Mouse (Mus musculus) midbrain, embryonic 10.5 days (tissue): ENCODE data around the gene Olfr39. TPM values are rescaled to one million over a fixed set of nuclear protein-coding genes. Genes with fewer than 3 reads are reported as not detected.
"Not testable (repeated sequence)": the region's sequence is repeated elsewhere in the genome, so short reads cannot be mapped to it uniquely, and the experiment has no call there.

Experiments used
- DNase-seq: peaks from one replicate; pipeline ENCODE4 v3.0.0-alpha.2; 2017; ENCODE audit warnings: low spot score
- H3K27ac ChIP-seq: fragments of 300-500 bp; sonication (generic); replicated peaks from 2 replicates; pipeline ENCODE4 v1.5.1; 2016; ENCODE audit warnings: mild to moderate bottlenecking
- H3K27me3 ChIP-seq: fragments of 300-500 bp; sonication (generic); 2 replicates; pipeline ENCODE4 v1.6.1; 2016; ENCODE audit warnings: low read depth, mild to moderate bottlenecking; ENCODE audit not compliant: poor library complexity, severe bottlenecking
- H3K36me3 ChIP-seq: fragments of 300-500 bp; sonication (generic); 2 replicates; pipeline ENCODE4 v1.6.1; 2016; ENCODE audit warnings: mild to moderate bottlenecking, moderate library complexity
- H3K4me1 ChIP-seq: fragments of 300-500 bp; sonication (generic); 2 replicates; pipeline ENCODE4 v1.6.1; 2016
- H3K4me3 ChIP-seq: fragments of 300-500 bp; sonication (generic); 2 replicates; pipeline ENCODE4 v1.5.1; 2016; ENCODE audit warnings: mild to moderate bottlenecking, moderate library complexity
- H3K9me3 ChIP-seq: fragments of 300-500 bp; sonication (generic); replicated peaks from 2 replicates; pipeline ENCODE4 v1.6.1; 2016; ENCODE audit warnings: mild to moderate bottlenecking
- WGBS: fragments of 180-500 bp; shearing (Covaris S2); methylation state at CpG from one replicate; pipeline ENCODE4 v1.1.7; 2016; 5-methylcytosine and 5-hydroxymethylcytosine counted together
- polyA plus RNA-seq: library from polyadenylated mRNA; unstranded; fragments of >200 nt; fragmentation: Nextera tagmentation; extraction: Ambion mirVana; gene quantifications from 2 replicates; pipeline ENCODE4 v1.2.1, GENCODE M21; 2016

Gene Olfr39
- not detected in 2 replicates for polyA plus RNA-seq

DNA sequence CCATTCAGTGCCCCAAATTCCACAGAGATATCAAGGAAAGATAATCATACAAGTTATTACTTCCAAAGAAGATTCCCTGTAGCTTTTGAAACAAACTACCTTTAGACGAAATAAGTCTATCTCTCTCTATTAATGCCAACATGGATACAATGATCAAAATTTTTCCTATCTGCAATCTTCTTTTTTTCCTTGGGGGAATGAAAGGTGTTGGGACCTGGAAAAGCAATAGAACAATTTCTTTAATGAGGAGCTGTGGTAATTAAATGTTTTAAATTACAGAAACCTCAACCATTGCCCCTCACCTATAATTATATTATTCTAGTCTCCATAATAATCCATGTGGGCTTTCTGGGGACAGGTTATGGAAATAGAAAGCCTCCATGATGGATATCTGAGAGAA is at the start of gene Olfr39:
Olfr39 (plus strand) TSS at position 301 of the 400 bp plus-strand sequence.
- WGBS, result 91% methylated on average over 1 of the region's 1 CpGs
- H3K27ac ChIP-seq, result no peak within 1 kb of the TSS
- no peak for DNase-seq
- H3K27me3 ChIP-seq, result no peaks in the 10 kb centered on the region
- no peaks in the 10 kb centered on the region for H3K4me1 ChIP-seq
- no peaks in the 10 kb centered on the region for H3K36me3 ChIP-seq
- no peaks in the 10 kb centered on the region; the same call in 1 of the 2 replicates for H3K9me3 ChIP-seq
- no peak within 1 kb of the TSS for H3K4me3 ChIP-seq

DNA sequence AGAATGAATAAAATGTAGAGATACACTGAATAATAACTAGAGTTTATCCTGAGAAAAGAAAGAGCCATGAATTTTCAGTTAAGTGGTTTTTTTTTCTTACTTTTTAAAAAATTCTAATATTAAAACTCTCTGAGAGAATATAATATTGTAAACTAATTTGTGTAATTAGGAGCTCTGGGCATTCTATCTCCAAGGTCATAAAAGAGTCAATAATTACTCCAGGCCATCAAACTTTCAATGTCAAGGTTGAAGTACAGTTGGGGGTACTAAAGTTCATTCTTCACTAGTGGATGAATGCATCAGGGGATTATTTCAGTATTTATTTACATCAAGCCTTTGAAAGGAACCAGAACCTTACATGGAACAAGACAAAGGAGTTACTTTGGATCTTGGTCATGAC is 45.3 kb upstream of the Olfr39 start, which contains the start of gene Olfr872:
Olfr872 (plus strand) TSS at position 301 of the 400 bp plus-strand sequence.
- H3K9me3 ChIP-seq, result peaks cover 22% of the 10 kb centered on the region
- no peaks in the 10 kb centered on the region for H3K36me3 ChIP-seq
- no peaks in the 10 kb centered on the region for H3K4me1 ChIP-seq
- H3K27me3 ChIP-seq, result no peaks in the 10 kb centered on the region
- DNase-seq, result no peak
- no peak within 1 kb of the TSS for H3K4me3 ChIP-seq
- no peak within 1 kb of the TSS for H3K27ac ChIP-seq

DNA sequence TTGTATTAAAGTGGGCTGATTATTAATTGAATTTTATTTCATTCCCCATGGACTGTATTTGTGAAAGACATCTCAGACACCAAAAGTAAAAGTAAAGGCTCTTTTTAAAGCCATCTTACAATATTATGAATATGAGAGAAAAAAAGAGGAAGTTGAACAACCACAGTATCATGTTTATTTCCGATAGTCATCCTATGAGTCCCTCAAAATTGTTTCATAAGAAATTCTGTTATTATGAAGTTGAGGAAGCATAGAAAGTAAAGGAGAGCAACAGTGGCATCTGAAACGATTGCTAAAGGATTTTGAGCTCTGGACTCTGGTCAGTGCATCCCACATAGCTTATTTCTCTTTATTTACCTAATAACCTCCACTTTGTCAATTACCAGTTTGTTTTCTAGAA is 44.8 kb upstream of the Olfr39 start:
- WGBS, result 85% methylated on average over 2 of the region's 2 CpGs
- H3K36me3 ChIP-seq, result no peaks in the 10 kb centered on the region

DNA sequence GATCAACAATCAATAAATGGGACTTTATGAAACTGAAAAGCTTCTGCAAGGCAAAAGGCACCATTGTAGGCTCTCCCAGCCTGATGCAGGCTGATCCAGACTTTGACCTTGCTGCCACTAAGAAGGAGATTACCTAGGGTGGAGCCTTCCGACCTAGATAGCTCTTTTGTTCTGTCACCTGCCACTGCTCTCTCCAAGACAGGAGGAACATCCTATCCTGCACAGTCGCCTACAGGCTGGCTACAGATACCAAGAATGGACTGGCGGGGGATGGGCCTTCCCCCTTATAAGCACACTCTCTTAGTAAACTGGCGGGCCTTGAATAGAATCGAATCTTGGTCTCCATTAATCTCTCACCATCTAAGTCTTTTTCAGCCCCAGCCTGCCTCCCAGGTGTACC is 13.4 kb downstream of the Olfr39 start:
- H3K4me3 ChIP-seq, H3K4me1 ChIP-seq, H3K9me3 ChIP-seq, H3K27ac ChIP-seq, DNase-seq, H3K36me3 ChIP-seq, H3K27me3 ChIP-seq: not testable (repeated sequence)
- 85% methylated on average over 5 of the region's 5 CpGs for WGBS

More for the DNA sequence above, 44.8 kb upstream of the Olfr39 start:
- H3K4me3 ChIP-seq, result no peak overlapping the region
- no peaks in the 10 kb centered on the region for H3K4me1 ChIP-seq
- DNase-seq, result no peak
- peaks cover 23% of the 10 kb centered on the region for H3K9me3 ChIP-seq
- H3K27me3 ChIP-seq, result no peaks in the 10 kb centered on the region
- no peak overlapping the region for H3K27ac ChIP-seq

DNA sequence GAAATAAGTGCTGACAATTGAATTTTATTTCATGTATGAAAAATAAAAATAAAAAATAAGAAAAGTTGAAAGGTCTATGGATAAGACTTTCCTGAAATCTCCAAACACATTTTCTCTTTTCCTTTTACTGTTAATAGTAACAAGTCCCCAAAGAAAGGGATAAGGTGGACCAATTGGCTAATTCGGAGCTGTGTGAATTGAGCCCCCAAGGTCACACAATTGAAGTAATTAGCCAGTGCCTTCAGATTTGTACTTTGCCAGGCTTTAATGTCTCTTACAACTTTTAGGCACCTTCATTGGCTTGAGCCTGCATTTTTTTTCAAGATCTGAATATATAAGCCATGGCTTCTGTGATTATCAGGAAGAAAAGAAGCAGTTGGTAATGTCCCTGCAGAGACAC is 16.1 kb downstream of the Olfr39 start, which contains the start of gene Olfr873:
Olfr873 (plus strand) TSS at position 301 of the 400 bp plus-strand sequence.
- peaks cover 8% of the 10 kb centered on the region; the same call in 1 of the 2 replicates for H3K9me3 ChIP-seq
- H3K4me3 ChIP-seq, result no peak within 1 kb of the TSS
- no peak within 1 kb of the TSS for H3K27ac ChIP-seq
- no peaks in the 10 kb centered on the region for H3K27me3 ChIP-seq
- no peaks in the 10 kb centered on the region for H3K36me3 ChIP-seq
- no peak for DNase-seq
- WGBS, result 78% methylated on average over 1 of the region's 1 CpGs
- no peaks in the 10 kb centered on the region for H3K4me1 ChIP-seq

DNA sequence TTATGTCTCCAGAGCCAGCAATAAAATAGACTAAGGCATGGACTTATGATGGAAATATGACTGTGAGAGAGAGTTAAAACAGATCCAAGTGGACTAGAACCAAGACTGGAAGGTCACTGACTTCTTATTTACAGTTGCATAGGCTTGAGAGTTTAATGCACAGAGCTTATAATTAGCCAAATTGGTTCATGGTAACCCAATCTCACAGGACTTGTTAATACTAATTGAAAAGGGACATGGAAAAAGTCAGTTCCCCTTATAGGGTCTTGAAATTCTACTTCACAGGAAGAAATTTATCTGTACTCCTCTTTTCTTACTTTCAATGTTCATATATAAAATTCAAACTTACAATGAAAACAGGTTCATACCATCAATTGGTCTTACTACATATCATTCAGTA is 53.8 kb downstream of the Olfr39 start, which contains the start of gene Olfr18:
Olfr18 (minus strand) TSS at position 101 of the 400 bp plus-strand sequence.
- DNase-seq, result no peak
- H3K36me3 ChIP-seq, result no peaks in the 10 kb centered on the region

More for the DNA sequence above, 53.8 kb downstream of the Olfr39 start, which contains the start of gene Olfr18:
- H3K9me3 ChIP-seq, result peaks cover 2% of the 10 kb centered on the region; the same call in 1 of the 2 replicates
- no peak within 1 kb of the TSS for H3K27ac ChIP-seq
- no peak within 1 kb of the TSS for H3K4me3 ChIP-seq
- no peaks in the 10 kb centered on the region for H3K4me1 ChIP-seq
- H3K27me3 ChIP-seq, result no peaks in the 10 kb centered on the region

Other genes with a start within 250 kb of the Olfr39 start
- gene Olfr867, start 224.8 kb upstream of the Olfr39 start, polyA plus RNA-seq, result not detected in 2 replicates
- gene Olfr868, start 183.7 kb upstream of the Olfr39 start, polyA plus RNA-seq, result not detected in 2 replicates
- not detected in 2 replicates for gene Olfr869, start 153.3 kb upstream of the Olfr39 start, polyA plus RNA-seq
- not detected in 2 replicates for gene Olfr870, start 108.3 kb upstream of the Olfr39 start, polyA plus RNA-seq
- not detected in 2 replicates for gene Olfr871, start 70.1 kb upstream of the Olfr39 start, polyA plus RNA-seq
- gene Olfr872, start 45.2 kb upstream of the Olfr39 start, polyA plus RNA-seq, result not detected in 2 replicates
- not detected in 2 replicates for gene Olfr873, start 16.2 kb downstream of the Olfr39 start, polyA plus RNA-seq
- gene Olfr18, start 53.7 kb downstream of the Olfr39 start, polyA plus RNA-seq, result not detected in 2 replicates
- 29.1 and 32.1 TPM in 2 replicates for gene Zfp560, start 102.8 kb downstream of the Olfr39 start, polyA plus RNA-seq
- 20.5 and 23.3 TPM in 2 replicates for gene Zfp26, start 177.8 kb downstream of the Olfr39 start, polyA plus RNA-seq
- 27.3 and 31.3 TPM in 2 replicates for gene Zfp426, start 210.4 kb downstream of the Olfr39 start, polyA plus RNA-seq
- 117 and 139 TPM in 2 replicates for gene Zfp266, start 239.1 kb downstream of the Olfr39 start, polyA plus RNA-seq